Comparison of ENCODE assay signal across 8 mouse cellular contexts in the genomic region with DNA sequence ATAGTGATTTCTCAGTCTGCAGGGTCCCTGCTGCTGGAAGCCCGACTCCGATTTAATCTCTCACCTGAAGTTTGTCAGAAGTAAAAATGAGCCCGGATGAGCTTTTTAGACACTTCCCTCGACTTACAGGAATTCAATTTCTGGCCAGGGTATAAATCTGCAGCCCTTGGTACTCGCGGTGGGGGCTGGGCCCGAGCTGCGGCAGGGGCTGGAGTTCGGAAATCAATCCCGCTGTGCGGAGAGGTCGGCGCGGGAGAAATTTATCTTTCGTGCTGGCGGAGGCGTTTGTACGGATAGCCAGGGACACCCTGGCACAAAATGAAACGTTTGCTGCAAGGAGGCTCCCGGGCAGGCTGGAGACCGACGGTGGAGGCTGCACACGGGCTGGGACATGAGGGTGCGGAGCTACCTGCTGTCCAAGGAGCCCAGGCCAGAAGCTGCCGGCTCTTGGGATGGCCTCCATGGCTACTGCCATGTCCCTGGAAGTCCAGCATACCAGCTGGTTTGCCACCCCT. TPM values are rescaled to one million over a fixed set of nuclear protein-coding genes. Genes with fewer than 3 reads are reported as not detected.
A peak's percentile ranks its signal among the peaks of the same experiment; 100 is the strongest.
DNase-seq lines count a peak whose midpoint lies in the region; ATAC-seq and TF ChIP-seq lines count a peak whose summit lies in the region.

No protein-coding gene starts in this region.

- no peaks in the 10 kb centered on the region for H3K36me3 ChIP-seq in kidney, adult 2 months (ENCODE audit: control insufficient read depth, insufficient read depth, low read length)
- no peaks in the 10 kb centered on the region for H3K36me3 ChIP-seq in hindbrain, embryonic 15.5 days
- H3K36me3 ChIP-seq in midbrain, embryonic 16.5 days (ENCODE audit: control insufficient read depth, insufficient read depth, low read length), result no peaks in the 10 kb centered on the region

- peak overlapping the region; percentile 17; the same call in 1 of the 2 replicates for H3K9ac ChIP-seq in hindbrain, embryonic 15.5 days
- peak overlapping the region; percentile 44; the same call in 1 of the 2 replicates for H3K9ac ChIP-seq in midbrain, embryonic 16.5 days (ENCODE audit: low read depth, low read length)

- peak; percentile 37; the same call in 1 of the 2 replicates for ATAC-seq in hindbrain, embryonic 15.5 days (ENCODE audit: low FRiP score, low read depth)
- ATAC-seq in midbrain, embryonic 16.5 days, result no peak

- H3K4me3 ChIP-seq in kidney, adult 2 months (ENCODE audit: insufficient read depth, low read depth, low read length), result 0 out of 2 replicates have a peak overlapping the region, but pooled peaks have one; percentile 11
- peak overlapping the region; percentile 16 for H3K4me3 ChIP-seq in hindbrain, embryonic 15.5 days
- no peak overlapping the region for H3K4me3 ChIP-seq in midbrain, embryonic 16.5 days (ENCODE audit: low read depth, low read length)

- TF ChIP-seq POLR2A in kidney, adult 2 months (IDR thresholded peaks at IDR 0.05; ENCODE audit: low read depth, low read length), result no peak

- WGBS in kidney, adult 2 months, result 6% methylated on average over 25 of the region's 25 CpGs
- WGBS in hindbrain, embryonic 15.5 days, result 3% methylated on average over 25 of the region's 25 CpGs
- WGBS in midbrain, embryonic 16.5 days, result 4% methylated on average over 25 of the region's 25 CpGs

- DNase-seq in kidney, adult 2 months, result no peak
- DNase-seq in kidney, adult 11 months, result no peak
- peak; percentile 47 for DNase-seq in embryo, embryonic 9.5 days (ENCODE audit: extremely low spot score)
- no peak for DNase-seq in urinary bladder, postnatal 25 days (ENCODE audit: low spot score)
- DNase-seq in MN1 (ENCODE audit: low spot score), result no peak
- DNase-seq in ovary, adult 18-20 months (ENCODE audit: low spot score), result no peak

- H3K27me3 ChIP-seq in kidney, adult 2 months (replicated peaks; ENCODE audit: control insufficient read depth, insufficient read depth, low read length), result no peaks in the 10 kb centered on the region
- no peaks in the 10 kb centered on the region for H3K27me3 ChIP-seq in hindbrain, embryonic 15.5 days
- H3K27me3 ChIP-seq in midbrain, embryonic 16.5 days (ENCODE audit: control insufficient read depth, insufficient read depth, low read depth, low read length), result no peaks in the 10 kb centered on the region

- H3K9me3 ChIP-seq in hindbrain, embryonic 15.5 days, result no peaks in the 10 kb centered on the region
- H3K9me3 ChIP-seq in midbrain, embryonic 16.5 days (replicated peaks; ENCODE audit: control insufficient read depth, low read length, poor library complexity, severe bottlenecking), result no peaks in the 10 kb centered on the region

- H3K4me1 ChIP-seq in kidney, adult 2 months (ENCODE audit: control insufficient read depth, insufficient read depth, low read length), result no peaks in the 10 kb centered on the region
- peaks cover 39% of the 10 kb centered on the region for H3K4me1 ChIP-seq in hindbrain, embryonic 15.5 days (replicated peaks)
- H3K4me1 ChIP-seq in midbrain, embryonic 16.5 days (ENCODE audit: control insufficient read depth, insufficient read depth, low read length), result peaks cover 23% of the 10 kb centered on the region

- no peak overlapping the region for H3K27ac ChIP-seq in kidney, adult 2 months (ENCODE audit: insufficient read depth, low read depth, low read length)
- H3K27ac ChIP-seq in hindbrain, embryonic 15.5 days (replicated peaks), result peak overlapping the region; percentile 64
- H3K27ac ChIP-seq in midbrain, embryonic 16.5 days (ENCODE audit: low read length), result peak overlapping the region; percentile 69

- H3K4me2 ChIP-seq in hindbrain, embryonic 15.5 days, result peak overlapping the region; percentile 48
- peak overlapping the region; percentile 48 for H3K4me2 ChIP-seq in midbrain, embryonic 16.5 days (ENCODE audit: low read length)

- no peak for TF ChIP-seq CTCF in kidney, adult 2 months (conservative IDR thresholded peaks at IDR 0.05; ENCODE audit: insufficient read depth, insufficient read length, low read depth, low read length)

RNA-seq across cellular contexts. Expression of a gene that starts 42.9 kb away (rescaled TPM):
- polyA plus RNA-seq in kidney, adult 2 months (2012; rRNA removed), result 18.3 and 18.9 TPM in 2 replicates
- 66.0 and 66.3 TPM in 2 replicates for polyA plus RNA-seq in hindbrain, embryonic 15.5 days (2015; fragmentation: Nextera tagmentation; extraction: Ambion mirVana)
- polyA plus RNA-seq in midbrain, embryonic 16.5 days (2015; fragmentation: Nextera tagmentation; extraction: Ambion mirVana), result 61.0 and 61.6 TPM in 2 replicates

RNA-seq across cellular contexts. Expression of a gene that starts 50.2 kb away (rescaled TPM):
- polyA plus RNA-seq in kidney, adult 2 months (2012; rRNA removed), result 22.0 and 24.7 TPM in 2 replicates
- polyA plus RNA-seq in hindbrain, embryonic 15.5 days (2015; fragmentation: Nextera tagmentation; extraction: Ambion mirVana), result 13.8 TPM in 2 replicates
- 13.8 and 14.7 TPM in 2 replicates for polyA plus RNA-seq in midbrain, embryonic 16.5 days (2015; fragmentation: Nextera tagmentation; extraction: Ambion mirVana)

RNA-seq across cellular contexts. Expression of a gene that starts 51.4 kb away (rescaled TPM):
- polyA plus RNA-seq in kidney, adult 2 months (2012; rRNA removed), result 2.0 and 2.3 TPM in 2 replicates
- polyA plus RNA-seq in hindbrain, embryonic 15.5 days (2015; fragmentation: Nextera tagmentation; extraction: Ambion mirVana), result 199 and 226 TPM in 2 replicates
- 225 and 251 TPM in 2 replicates for polyA plus RNA-seq in midbrain, embryonic 16.5 days (2015; fragmentation: Nextera tagmentation; extraction: Ambion mirVana)

RNA-seq across cellular contexts. Expression of a gene that starts 52.1 kb away (rescaled TPM):
- polyA plus RNA-seq in kidney, adult 2 months (2012; rRNA removed), result 450 and 657 TPM in 2 replicates
- polyA plus RNA-seq in hindbrain, embryonic 15.5 days (2015; fragmentation: Nextera tagmentation; extraction: Ambion mirVana), result 441 and 476 TPM in 2 replicates
- polyA plus RNA-seq in midbrain, embryonic 16.5 days (2015; fragmentation: Nextera tagmentation; extraction: Ambion mirVana), result 444 and 482 TPM in 2 replicates

Comparison
In these comparisons a context has a peak if more than half of its experiments do, and no peak if none do; other contexts are left out.
1. RNA of a gene that starts 51.4 kb away (polyA plus RNA-seq): 225 to 251 TPM in midbrain, embryonic 16.5 days and 199 to 226 TPM in hindbrain, embryonic 15.5 days; 2.0 to 2.3 TPM in kidney, adult 2 months; every median in the first group is over 10 times any median in the second.